Mouse (Mus musculus) forebrain, embryonic 12.5 days (tissue): ENCODE measurements around the gene Krtap28-10. TPM values are rescaled to one million over a fixed set of nuclear protein-coding genes. Genes with fewer than 3 reads are reported as not detected.
"Not testable (repeated sequence)": the region's sequence is repeated elsewhere in the genome, so short reads cannot be mapped to it uniquely, and the experiment has no call there.

Experiments
- ATAC-seq: fragments of 200-750 bp; cut with Nextera tagmentation; 2 replicates; pipeline ENCODE4 v1.8.0; 2017; ENCODE audit warnings: moderate TSS enrichment; ENCODE audit not compliant: low FRiP score
- H3K27ac ChIP-seq: fragments of 300-500 bp; sonication (generic); 2 replicates; pipeline ENCODE4 v1.5.1; 2016; ENCODE audit warnings: mild to moderate bottlenecking
- H3K27me3 ChIP-seq: fragments of 300-500 bp; sonication (generic); 2 replicates; pipeline ENCODE4 v1.6.1; 2016; ENCODE audit warnings: mild to moderate bottlenecking
- H3K36me3 ChIP-seq: fragments of 300-500 bp; sonication (generic); replicated peaks from 2 replicates; pipeline ENCODE4 v1.6.1; 2016; ENCODE audit warnings: mild to moderate bottlenecking
- H3K4me1 ChIP-seq: fragments of 300-500 bp; sonication (generic); 2 replicates; pipeline ENCODE4 v1.6.1; 2016
- H3K4me2 ChIP-seq: fragments of 300-500 bp; sonication (generic); 2 replicates; pipeline ENCODE4 v1.6.1; 2016; ENCODE audit warnings: mild to moderate bottlenecking, moderate library complexity
- H3K4me3 ChIP-seq: fragments of 300-500 bp; sonication (generic); replicated peaks from 2 replicates; pipeline ENCODE4 v1.5.1; 2016; ENCODE audit warnings: mild to moderate bottlenecking
- H3K9ac ChIP-seq: fragments of 300-500 bp; sonication (generic); 2 replicates; pipeline ENCODE4 v1.6.1; 2016; ENCODE audit warnings: mild to moderate bottlenecking
- H3K9me3 ChIP-seq: fragments of 300-500 bp; sonication (generic); 2 replicates; pipeline ENCODE4 v1.6.1; 2016
- WGBS: fragments of 180-500 bp; shearing (Covaris S2); methylation state at CpG from one replicate; pipeline ENCODE4 v1.1.7; 2016; 5-methylcytosine and 5-hydroxymethylcytosine counted together
- polyA plus RNA-seq: library from polyadenylated mRNA; unstranded; fragments of >200 nt; fragmentation: Nextera tagmentation; extraction: Ambion mirVana; gene quantifications from 2 replicates; pipeline ENCODE4 v1.2.1, GENCODE M21; 2016

The Krtap28-10 gene
- polyA plus RNA-seq, 1 experiment from 2014 or later: not detected

DNA sequence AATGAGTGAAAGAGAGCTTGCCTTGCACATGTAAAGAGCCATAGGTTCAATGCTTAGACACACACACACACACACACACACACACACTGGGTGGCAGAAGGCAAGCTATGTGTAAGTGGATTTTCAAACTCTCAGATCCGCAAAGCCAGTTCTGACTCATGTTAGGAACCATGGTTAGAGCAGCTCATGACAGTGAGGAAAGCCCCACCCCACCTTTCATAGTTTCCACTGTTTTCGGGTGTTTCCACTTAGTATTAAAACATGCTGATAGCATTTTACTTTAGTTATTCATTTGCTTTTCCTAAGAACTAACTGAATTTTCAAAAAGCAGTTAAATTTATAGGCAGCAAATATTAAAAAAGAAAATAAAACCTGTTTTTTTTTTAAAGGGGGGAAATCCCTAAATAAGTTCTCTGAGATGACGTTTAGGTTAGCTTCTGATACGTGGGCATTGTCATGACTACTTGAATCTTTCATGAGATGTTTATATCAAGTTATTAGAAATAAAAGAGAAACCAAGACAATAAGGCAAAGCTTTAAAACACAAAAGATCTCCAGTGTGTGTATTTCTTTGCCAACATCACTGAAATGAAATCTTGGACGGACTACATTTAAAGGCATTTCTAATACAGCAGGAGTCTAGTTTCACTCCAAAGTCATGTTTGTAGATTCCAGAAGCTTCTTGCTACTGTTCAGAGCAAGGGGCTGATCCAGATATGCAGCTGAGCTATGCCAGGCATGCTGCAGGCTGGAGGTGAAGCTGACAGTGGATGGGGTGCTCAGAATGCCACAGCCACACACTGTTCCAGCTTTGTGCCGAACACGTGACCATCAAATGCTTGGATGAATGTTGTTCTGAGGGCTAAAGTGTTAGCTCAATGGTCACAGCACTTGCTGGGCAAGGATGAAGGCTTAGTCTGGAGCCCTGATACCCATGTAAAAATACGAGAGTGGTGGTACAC lies 35.8 kb downstream of the Krtap28-10 start:
- WGBS: 87% methylated on average over 8 of the region's 8 CpGs
- no peak for ATAC-seq
- Histone ChIP-seq H3K27ac (no peak overlapping the region), H3K9me3 (no peaks in the 10 kb centered on the region), H3K9ac (no peak overlapping the region), H3K4me1 (no peaks in the 10 kb centered on the region), H3K4me2 (no peak overlapping the region), H3K36me3 (no peaks in the 10 kb centered on the region), H3K4me3 (no peak overlapping the region), H3K27me3 (no peaks in the 10 kb centered on the region)

DNA sequence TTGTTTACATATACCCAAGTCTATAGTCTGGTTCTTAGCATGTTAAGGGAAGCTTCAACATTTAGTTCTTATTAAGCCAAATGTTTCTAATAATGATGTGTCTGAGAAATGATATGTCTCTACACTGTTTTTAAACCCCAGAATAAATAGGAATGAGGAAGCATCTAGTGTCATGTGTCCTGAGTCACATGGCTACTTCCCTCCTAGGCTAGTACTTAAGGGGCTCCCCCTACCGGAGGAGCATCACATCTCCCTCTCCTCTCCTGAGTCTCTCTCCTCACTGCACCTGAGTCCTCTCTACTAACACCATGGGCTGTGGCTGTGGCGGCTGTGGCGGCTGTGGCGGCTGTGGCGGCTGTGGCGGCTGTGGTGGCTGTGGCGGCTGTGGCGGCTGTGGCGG lies 42.0 kb downstream of the Krtap28-10 start, which contains the start of gene Gm47959:
TSS of gene Gm47959 (plus strand) at position 243 of the 400 bp plus-strand sequence.
- not testable (repeated sequence) for H3K27me3 ChIP-seq, H3K4me2 ChIP-seq, H3K4me1 ChIP-seq, H3K36me3 ChIP-seq, H3K27ac ChIP-seq, H3K4me3 ChIP-seq, H3K9me3 ChIP-seq, ATAC-seq, H3K9ac ChIP-seq
- 97% methylated on average over 9 of the region's 9 CpGs for WGBS

DNA sequence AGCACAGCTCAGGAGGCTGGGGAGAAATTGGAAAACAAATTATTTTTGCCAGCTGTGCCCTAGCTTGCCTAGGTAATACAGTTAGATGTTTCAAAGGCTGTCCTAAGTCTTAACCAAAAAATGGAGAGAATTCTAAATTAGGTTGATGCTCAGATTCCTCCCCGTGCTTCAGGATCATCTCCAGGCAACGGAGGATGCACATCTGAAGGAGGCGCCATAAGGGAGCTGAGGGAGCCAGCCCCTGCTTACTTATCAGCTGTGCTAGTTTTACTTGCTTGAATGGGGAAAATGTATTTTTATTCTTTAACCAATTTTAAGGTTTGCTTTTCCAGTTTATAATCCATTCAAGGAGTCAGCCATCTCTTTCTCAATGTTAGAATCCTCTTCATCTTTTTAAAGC lies 48.3 kb downstream of the Krtap28-10 start:
- 91% methylated on average over 3 of the region's 3 CpGs for WGBS

DNA sequence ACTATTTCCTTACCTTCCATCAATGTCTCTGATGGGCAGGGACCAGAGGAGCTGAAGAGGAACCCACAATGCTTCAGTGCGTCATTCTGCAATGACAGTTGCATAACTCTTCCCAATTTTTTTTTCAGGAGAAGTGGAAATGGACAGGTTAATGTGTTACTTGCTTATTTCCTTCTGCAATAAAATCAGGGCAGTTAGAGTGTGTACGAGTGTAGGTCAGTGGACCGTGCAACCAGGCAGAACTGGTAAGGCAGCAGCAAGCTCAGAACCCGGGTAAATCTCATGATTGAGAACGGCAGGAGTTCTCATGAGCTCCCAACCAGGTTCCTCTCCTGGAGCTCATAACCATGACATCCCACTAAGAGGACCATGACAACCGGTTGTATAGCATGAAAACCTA lies 50.2 kb downstream of the Krtap28-10 start:
- H3K4me3 ChIP-seq: no peak overlapping the region
- no peak overlapping the region for H3K9ac ChIP-seq
- no peaks in the 10 kb centered on the region for H3K27me3 ChIP-seq
- no peak overlapping the region for H3K27ac ChIP-seq
- ATAC-seq: no peak
- no peaks in the 10 kb centered on the region for H3K9me3 ChIP-seq
- no peak overlapping the region for H3K4me2 ChIP-seq
- 88% methylated on average over 6 of the region's 6 CpGs for WGBS
- H3K36me3 ChIP-seq: no peaks in the 10 kb centered on the region
- H3K4me1 ChIP-seq: no peaks in the 10 kb centered on the region

More for the DNA sequence above, 48.3 kb downstream of the Krtap28-10 start:
- H3K9me3 ChIP-seq: no peaks in the 10 kb centered on the region
- H3K9ac ChIP-seq: no peak overlapping the region
- ATAC-seq: no peak
- H3K4me1 ChIP-seq: no peaks in the 10 kb centered on the region
- H3K4me3 ChIP-seq: no peak overlapping the region
- H3K27me3 ChIP-seq: no peaks in the 10 kb centered on the region
- H3K4me2 ChIP-seq: no peak overlapping the region
- no peak overlapping the region for H3K27ac ChIP-seq
- no peaks in the 10 kb centered on the region for H3K36me3 ChIP-seq

DNA sequence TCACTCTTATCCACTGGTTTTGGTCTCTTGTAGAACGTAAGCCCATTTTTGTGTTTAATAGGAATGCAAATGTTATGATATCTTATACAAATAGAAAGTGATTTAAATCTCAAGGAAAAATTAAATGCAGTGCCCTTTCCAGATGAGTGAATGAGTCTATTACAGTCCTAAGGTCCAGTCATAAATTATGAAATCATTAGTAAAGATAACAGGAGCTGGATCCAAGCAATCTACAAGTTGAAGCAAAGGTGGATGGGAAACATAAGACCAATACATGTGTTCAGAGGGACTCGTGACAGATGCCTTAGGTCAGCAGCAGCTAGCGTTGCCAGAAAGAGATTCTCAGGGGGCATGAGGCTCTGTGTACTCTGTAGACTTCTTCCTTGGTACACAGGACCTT lies 50.7 kb downstream of the Krtap28-10 start:
- no peak for ATAC-seq
- H3K4me2 ChIP-seq: no peak overlapping the region
- H3K4me3 ChIP-seq: no peak overlapping the region
- 85% methylated on average over 3 of the region's 3 CpGs for WGBS
- no peak overlapping the region for H3K27ac ChIP-seq
- H3K9ac ChIP-seq: no peak overlapping the region
- no peaks in the 10 kb centered on the region for H3K4me1 ChIP-seq
- no peaks in the 10 kb centered on the region for H3K27me3 ChIP-seq
- no peaks in the 10 kb centered on the region for H3K9me3 ChIP-seq
- no peaks in the 10 kb centered on the region for H3K36me3 ChIP-seq

Other genes starting within 250 kb of the Krtap28-10 start
- 39.5 and 41.8 TPM in 2 replicates for gene Agfg1, start 203.0 kb downstream of the Krtap28-10 start, polyA plus RNA-seq
- gene A030005L19Rik, start 129.2 kb downstream of the Krtap28-10 start, polyA plus RNA-seq: not detected in 2 replicates
- not detected in 2 replicates for gene A030014E15Rik, start 117.6 kb downstream of the Krtap28-10 start, polyA plus RNA-seq
- not detected in 2 replicates for gene Gm6217, start 111.1 kb downstream of the Krtap28-10 start, polyA plus RNA-seq
- gene A030003K21Rik, start 99.1 kb downstream of the Krtap28-10 start, polyA plus RNA-seq: not detected in 2 replicates
- gene Gm7544, start 86.5 kb downstream of the Krtap28-10 start, polyA plus RNA-seq: not detected in 2 replicates
- gene Gm47955, start 82.2 kb downstream of the Krtap28-10 start, polyA plus RNA-seq: not detected in 2 replicates
- gene Gm47959, start 41.9 kb downstream of the Krtap28-10 start, polyA plus RNA-seq: not detected in 2 replicates
- gene Slc19a3, start 4.0 kb downstream of the Krtap28-10 start, polyA plus RNA-seq: 0.18 and 0.29 TPM in 2 replicates
- gene Gm47969, start 2.5 kb upstream of the Krtap28-10 start, polyA plus RNA-seq: not detected in 2 replicates
- gene A030005K14Rik, start 16.9 kb upstream of the Krtap28-10 start, polyA plus RNA-seq: not detected in 2 replicates
- gene Krtap28-13, start 18.4 kb upstream of the Krtap28-10 start, polyA plus RNA-seq: not detected in 2 replicates
- gene Ccl20, start 74.3 kb upstream of the Krtap28-10 start, polyA plus RNA-seq: not detected in 2 replicates
- gene Daw1, start 117.3 kb upstream of the Krtap28-10 start, polyA plus RNA-seq: 0.19 and 0.26 TPM in 2 replicates